Mouse (Mus musculus) c-Kit-positive CD71-positive TER-119-negative erythroid progenitor cells, embryonic 14.5 days (primary cell): ENCODE data around the gene Abcd3.
"Not testable (repeated sequence)": the region's sequence is repeated elsewhere in the genome, so short reads cannot be mapped to it uniquely, and the experiment has no call there.

Experiments used
- DNase-seq: peaks from one replicate; pipeline ENCODE4 v3.0.0-alpha.2; 2013; ENCODE audit warnings: low read depth

Gene Abcd3

GRCm38 (mm10) chr3:121818736-121819396 lies 3.8 kb upstream of the Abcd3 start:
- DNase-seq: no peak

- peak; percentile 29 for DNase-seq
Observed at GRCm38 (mm10) chr3:121815549-121816235, 590 bp upstream of the Abcd3 start.

- DNase-seq: peak; percentile 20
Observed at GRCm38 (mm10) chr3:121814413-121814864, 663 bp downstream of the Abcd3 start.

- DNase-seq: no peak
Observed at GRCm38 (mm10) chr3:121813834-121814233, 1.3 kb downstream of the Abcd3 start.

GRCm38 (mm10) chr3:121808246-121808645 lies 6.9 kb downstream of the Abcd3 start:
- no peak for DNase-seq

GRCm38 (mm10) chr3:121794214-121794613 lies 20.9 kb downstream of the Abcd3 start:
- no peak for DNase-seq

GRCm38 (mm10) chr3:121792246-121792645 lies 22.9 kb downstream of the Abcd3 start:
- DNase-seq: no peak

GRCm38 (mm10) chr3:121790442-121790841 lies 24.7 kb downstream of the Abcd3 start:
- no peak for DNase-seq

- DNase-seq: no peak
Observed at GRCm38 (mm10) chr3:121789790-121790189, 25.3 kb downstream of the Abcd3 start.

- no peak for DNase-seq
Observed at GRCm38 (mm10) chr3:121783020-121783419, 32.1 kb downstream of the Abcd3 start.

GRCm38 (mm10) chr3:121777943-121778342 lies 37.2 kb downstream of the Abcd3 start:
- DNase-seq: peak; percentile 15

- DNase-seq: not testable (repeated sequence)
Observed at GRCm38 (mm10) chr3:121773336-121773735, 41.8 kb downstream of the Abcd3 start.

GRCm38 (mm10) chr3:121768770-121769169 lies 46.3 kb downstream of the Abcd3 start:
- no peak for DNase-seq

GRCm38 (mm10) chr3:121766818-121767217 lies 48.3 kb downstream of the Abcd3 start:
- no peak for DNase-seq

GRCm38 (mm10) chr3:121766048-121766447 lies 49.1 kb downstream of the Abcd3 start:
- no peak for DNase-seq

- DNase-seq: no peak
Observed at GRCm38 (mm10) chr3:121762056-121762852, 52.8 kb downstream of the Abcd3 start.

GRCm38 (mm10) chr3:121758373-121758772 lies 56.7 kb downstream of the Abcd3 start:
- DNase-seq: no peak

GRCm38 (mm10) chr3:121755152-121755551 lies 60.0 kb downstream of the Abcd3 start:
- no peak for DNase-seq

- DNase-seq: not testable (repeated sequence)
Observed at GRCm38 (mm10) chr3:121754319-121755090, 60.6 kb downstream of the Abcd3 start.

- DNase-seq: not testable (repeated sequence)
Observed at GRCm38 (mm10) chr3:121741186-121741848, 73.8 kb downstream of the Abcd3 start.

GRCm38 (mm10) chr3:121739489-121740213 lies 75.5 kb downstream of the Abcd3 start:
- DNase-seq: no peak
